Mouse (Mus musculus) gastrocnemius, adult 18-20 months (tissue): ENCODE measurements around the gene Vmn1r24. TPM values are rescaled to one million over a fixed set of nuclear protein-coding genes. Genes with fewer than 3 reads are reported as not detected.
"Not testable (repeated sequence)": the region's sequence is repeated elsewhere in the genome, so short reads cannot be mapped to it uniquely, and the experiment has no call there.

ENCODE experiments used
- DNase-seq: peaks from one replicate; pipeline ENCODE4 v3.0.0; 2021; ENCODE audit warnings: low spot score
- long read RNA-seq, 2 experiments: library from polyadenylated mRNA; stranded (forward); transcript quantifications; one replicate each; pipeline ENCODE4 v2.0.0; 2021
- total RNA-seq, 2 experiments: library from RNA; stranded (reverse); gene quantifications; 2 replicates each; pipeline ENCODE4 v1.2.3; 2021

Vmn1r24 gene
- total RNA-seq = not detected
- long read RNA-seq, experiment 1 = 0 reads
- long read RNA-seq, experiment 2 = 0 reads

DNA sequence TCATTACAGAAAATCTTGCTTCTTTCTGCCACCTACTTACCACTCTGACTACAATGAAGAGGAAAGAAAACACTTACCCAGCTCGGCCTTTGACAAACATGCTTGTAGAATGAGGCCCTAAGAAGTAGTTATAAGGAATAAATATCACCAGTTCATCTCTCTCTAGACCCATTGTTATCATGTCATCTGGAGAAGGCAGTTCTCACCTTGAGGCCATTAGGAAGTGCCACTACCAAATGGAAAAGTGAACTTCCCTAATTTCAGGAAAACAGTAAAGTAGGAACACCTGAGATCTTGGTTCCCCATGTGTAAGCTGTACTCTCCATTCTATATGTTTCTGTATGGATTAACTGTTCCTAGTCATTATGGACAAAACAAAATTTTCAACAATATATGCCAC lies at the start of gene Vmn1r24:
Vmn1r24 (minus strand) TSS at position 101 of the 400 bp plus-strand sequence.
- not testable (repeated sequence) for DNase-seq

DNA sequence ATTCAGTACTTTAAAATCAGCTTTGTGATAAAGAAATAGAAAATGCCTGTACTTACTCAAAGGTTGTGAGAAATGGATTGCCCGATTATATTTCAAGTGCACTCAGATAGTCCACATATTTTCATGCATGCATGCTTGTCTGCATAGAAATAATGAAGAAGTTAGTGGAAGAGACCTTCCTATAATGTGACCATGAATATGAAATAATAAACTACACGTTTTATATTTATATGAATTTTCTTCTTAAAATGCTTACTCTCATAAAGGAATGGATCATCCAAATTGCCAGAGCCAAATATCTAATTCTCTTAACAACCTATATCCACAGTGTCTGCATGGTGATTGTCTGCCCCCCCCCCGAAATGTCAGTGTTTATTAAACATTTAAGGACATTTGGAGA lies 19.4 kb upstream of the Vmn1r24 start, which contains the start of gene Vmn1r25:
Vmn1r25 (minus strand) TSS at position 101 of the 400 bp plus-strand sequence.
- no peak for DNase-seq

DNA sequence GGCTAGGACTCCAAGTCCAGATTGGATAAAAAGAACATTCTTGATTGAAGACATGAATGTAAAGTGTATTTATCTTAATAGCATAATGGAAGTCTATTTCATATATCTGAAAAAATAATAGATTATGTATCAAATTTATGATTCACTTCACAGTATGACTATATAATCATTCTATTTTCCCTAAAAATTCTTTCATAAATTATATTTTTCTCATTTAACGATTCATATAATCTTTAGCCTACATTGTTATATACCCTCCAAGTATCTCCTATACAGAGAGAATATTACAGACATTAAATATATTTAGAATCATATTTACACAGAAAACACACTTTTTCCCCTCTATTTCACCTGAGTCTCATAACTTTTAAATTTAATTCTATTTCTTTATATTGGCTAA lies 34.6 kb downstream of the Vmn1r24 start, which contains the start of gene Vmn1r23:
Vmn1r23 (minus strand) TSS at position 101 of the 400 bp plus-strand sequence.
- no peak for DNase-seq

DNA sequence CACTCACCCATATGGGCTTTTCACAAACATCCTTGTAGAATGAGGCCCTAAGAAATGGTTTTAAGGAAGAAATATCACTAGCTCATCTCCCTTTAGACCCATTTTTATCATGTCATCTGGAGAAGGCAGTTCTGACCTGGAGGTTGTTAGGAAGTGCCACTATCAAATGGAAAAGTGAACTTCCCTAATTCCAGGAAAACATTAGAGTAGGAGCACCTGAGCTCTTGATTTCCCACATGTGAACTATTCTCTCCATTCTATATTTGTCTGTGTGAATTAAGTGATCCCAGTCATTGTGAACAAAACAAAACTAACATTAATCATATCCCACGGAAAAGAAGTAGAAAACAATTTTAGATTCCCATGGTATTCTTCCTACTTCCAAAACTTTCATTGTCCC lies 53.4 kb downstream of the Vmn1r24 start, which contains the start of gene Vmn1r22:
Vmn1r22 (minus strand) TSS at position 101 of the 400 bp plus-strand sequence.
- DNase-seq = no peak

Other genes starting within 250 kb of the Vmn1r24 start
- 1 to 10 TPM; 4.5 to 4.7 TPM for gene Vopp1, start 136.3 kb downstream of the Vmn1r24 start, total RNA-seq
- not detected for gene Vmn1r21, start 111.2 kb downstream of the Vmn1r24 start, total RNA-seq
- not detected for gene Vmn1r22, start 53.5 kb downstream of the Vmn1r24 start, total RNA-seq
- gene Vmn1r23, start 34.7 kb downstream of the Vmn1r24 start, total RNA-seq = not detected
- gene Vmn1r25, start 19.3 kb upstream of the Vmn1r24 start, total RNA-seq = not detected
- gene Vmn1r26, start 53.7 kb upstream of the Vmn1r24 start, total RNA-seq = not detected